Mouse (Mus musculus) regulatory T cell (primary cell): Measurements from ENCODE around the gene Rpl27a.

Source experiments
- in situ Hi-C: fragments of 300-600 bp; cut with MboI, MseI; formaldehyde crosslinking; loops from one replicate; pipeline ENCODE4 v1.15.1; 2025; ENCODE audit warnings: high pct_unique_total_duplicates

Rpl27a gene

GRCm38 (mm10) chr7:109518838-109519696 is at the start of gene Rpl27a:
Rpl27a (plus strand) TSS chr7:109519147.
- in situ Hi-C loops: loop anchor here (5.0 kb wide), 1 partner anchor 183 kb away; the partner anchor contains the start of genes Akip1 and St5

- in situ Hi-C loops: no loop called here
Observed at GRCm38 (mm10) chr7:109470700-109471099, 48.2 kb upstream of the Rpl27a start.

DNA sequence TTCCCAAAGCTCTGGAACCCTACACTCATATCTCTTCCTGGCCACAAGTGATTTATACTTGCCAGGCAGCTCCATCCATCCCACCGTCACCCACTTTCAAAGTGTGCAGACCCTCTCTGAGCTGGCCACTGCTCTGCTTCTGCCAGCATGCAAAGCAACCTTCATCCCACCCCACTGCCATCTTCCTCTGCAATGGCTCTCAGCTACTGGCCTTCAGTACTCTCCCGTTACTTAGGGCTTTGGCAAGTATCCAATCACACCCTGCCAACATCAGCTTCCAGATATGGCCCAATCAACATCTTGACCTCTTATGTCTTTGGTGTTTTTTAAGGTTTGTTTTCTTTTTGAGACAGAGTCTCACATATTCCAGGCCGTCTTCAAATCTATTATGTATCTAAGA is 41.0 kb upstream of the Rpl27a start:
- in situ Hi-C loops: no loop called here

GRCm38 (mm10) chr7:109480765-109481197 is 38.2 kb upstream of the Rpl27a start:
- in situ Hi-C loops: no loop called here

DNA sequence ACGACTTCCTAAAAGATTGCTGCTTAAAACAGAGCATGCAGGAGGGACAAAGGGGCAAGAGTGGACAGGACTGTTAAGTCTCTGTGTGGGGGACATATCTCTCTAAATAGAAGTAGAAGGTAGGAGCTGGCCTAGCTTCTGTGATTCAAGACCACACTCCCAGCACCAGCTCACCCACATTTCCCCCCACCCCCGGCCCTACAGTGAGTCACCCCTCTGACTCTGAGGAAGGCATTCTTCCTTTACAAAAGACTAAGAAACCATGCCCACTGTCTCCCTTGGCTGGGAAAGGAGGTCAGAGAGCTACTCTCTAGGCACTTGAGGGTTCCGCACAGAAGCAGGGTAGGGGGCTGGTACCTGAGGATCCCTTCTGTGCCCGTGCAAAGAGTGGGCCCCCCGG is 34.7 kb upstream of the Rpl27a start:
- in situ Hi-C loops: no loop called here

DNA sequence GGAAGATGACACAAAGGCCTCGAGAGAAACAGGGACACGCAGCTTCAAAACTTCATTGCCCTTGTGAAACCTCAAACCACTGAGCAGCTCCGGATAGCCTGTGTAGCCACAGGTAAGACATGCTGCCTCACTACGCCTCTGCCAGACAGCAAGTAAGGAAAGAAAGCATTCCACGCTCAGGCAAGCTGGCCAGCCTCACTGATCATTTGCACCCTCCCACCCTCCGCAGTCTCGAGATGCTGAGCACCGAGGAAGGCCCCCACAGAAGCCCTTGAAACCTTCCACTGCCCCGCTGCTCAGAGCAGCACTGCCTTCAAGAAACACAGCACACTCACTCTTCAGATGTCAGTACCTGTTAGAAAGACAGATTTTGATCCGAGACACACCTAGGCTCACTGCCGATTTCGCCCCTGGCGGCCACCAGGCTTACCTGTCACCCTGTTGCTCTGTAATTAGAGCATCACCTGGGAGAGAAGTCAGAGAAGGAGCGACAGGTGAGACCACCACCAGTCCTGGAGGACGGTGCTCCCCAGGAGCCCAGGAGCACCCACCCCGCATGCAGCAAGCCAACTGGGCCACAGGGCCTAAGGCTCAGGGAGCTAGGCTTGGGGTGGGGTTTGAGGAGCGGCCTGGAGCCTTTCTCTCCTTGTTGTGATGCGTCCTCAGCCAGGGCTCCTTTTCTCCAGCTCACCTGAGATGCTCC is 26.2 kb upstream of the Rpl27a start:
- in situ Hi-C loops: no loop called here

DNA sequence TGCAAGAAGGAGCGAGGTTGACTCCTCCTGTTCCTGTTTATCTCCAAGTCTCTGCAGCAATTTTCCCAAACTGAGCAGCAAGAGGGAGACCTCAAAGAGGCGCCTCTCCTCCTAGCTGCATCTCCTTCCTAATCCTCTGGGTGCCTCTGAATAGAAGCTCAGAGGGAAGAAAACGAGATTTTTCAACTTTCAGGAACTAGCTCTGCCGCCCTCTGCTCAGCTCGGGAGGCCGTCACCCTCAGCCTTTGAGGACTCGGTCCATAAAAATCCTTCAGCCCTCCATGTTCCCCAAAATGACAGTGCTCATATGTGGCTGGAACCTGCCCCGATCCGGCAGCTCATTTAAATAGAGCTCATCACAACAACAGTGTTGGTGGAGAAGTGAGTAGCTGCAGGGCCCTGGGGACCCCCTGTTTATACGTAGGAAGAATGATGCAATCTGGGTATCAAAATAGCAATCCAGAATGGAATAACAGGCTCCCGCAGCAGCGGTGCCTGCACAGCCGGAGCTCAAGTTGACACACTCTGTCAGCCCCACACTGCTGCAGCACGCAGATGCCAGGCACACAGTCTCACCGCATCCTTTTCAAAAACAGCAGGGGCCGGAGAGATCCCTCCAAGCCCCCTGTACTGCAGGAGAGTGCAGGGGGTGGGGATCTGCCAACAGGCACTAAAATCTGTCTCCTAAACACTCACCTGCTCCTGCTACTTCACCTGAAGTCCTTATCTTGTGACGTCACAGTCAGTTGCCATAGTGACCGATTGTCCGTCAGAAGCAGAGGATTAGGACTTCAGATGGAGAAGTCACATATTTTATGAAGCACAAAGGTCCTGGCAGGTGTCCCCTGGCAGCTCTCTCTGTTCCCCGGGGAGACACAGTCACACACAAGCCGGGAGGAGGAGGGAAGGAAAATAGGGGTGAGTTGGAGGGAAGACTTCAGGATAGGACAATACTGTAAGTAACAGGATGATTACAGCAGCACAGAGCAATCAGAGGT is 25.3 kb upstream of the Rpl27a start:
- in situ Hi-C loops: no loop called here

GRCm38 (mm10) chr7:109497507-109497906 is 21.4 kb upstream of the Rpl27a start:
- in situ Hi-C loops: no loop called here

DNA sequence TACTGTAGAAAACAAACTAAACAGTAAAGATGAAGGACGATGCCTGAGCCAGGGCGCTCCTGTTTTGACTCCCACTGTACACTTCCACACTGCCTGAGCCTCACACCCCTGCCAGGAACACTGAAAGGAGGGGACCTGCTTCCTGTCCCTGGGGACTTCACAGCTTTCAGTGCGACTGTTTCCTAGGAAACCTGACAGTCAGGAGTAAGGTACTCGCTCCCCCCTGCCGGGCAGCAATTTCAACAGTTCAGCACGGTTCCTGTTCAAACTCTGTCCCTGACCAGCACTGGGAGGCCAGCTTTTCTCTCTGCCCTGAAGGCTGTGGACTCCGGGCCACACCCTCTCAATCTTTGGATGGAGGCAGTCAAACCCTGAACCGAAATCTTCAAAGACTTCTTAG is 11.8 kb upstream of the Rpl27a start:
- in situ Hi-C loops: no loop called here

DNA sequence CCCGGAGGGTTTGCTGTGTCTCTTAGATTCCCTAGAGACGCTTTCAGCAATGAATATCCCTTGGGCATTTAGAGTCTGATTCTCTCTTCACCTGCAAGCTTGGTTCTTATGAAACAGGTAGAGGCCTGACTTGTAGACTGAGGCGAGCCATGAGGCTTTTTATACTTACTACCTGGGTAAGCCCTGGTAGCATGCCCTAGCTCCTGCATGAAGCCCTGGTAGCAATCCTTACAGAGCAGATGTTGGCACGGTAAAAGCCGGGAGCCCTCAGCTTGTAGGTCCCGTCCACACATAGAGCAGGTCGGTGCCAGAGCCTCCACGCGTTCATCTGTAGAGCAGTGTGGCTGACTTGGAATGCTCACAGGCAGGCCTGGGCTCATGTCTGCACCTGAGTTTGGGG is 11.4 kb upstream of the Rpl27a start:
- in situ Hi-C loops: no loop called here

DNA sequence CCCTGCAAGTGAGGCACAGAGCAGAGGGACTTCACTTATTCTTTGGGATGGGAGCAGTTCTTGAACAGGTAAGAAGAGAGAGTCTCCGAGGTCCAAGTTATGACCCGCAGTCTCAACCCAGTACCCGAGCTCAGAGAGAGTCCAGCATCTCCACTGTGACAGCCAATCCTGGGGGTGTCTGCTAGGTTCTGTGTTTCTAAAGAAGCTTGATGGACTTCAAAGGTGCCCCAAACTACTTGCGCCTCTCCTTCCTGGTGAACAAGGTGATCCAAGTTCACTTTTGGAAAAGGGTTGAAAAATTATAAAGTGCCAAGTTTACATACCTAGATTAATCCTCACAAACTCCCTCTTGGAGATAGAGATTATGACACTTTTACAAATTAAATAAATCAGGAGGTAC is 10.9 kb upstream of the Rpl27a start, which contains the start of gene Trim66:
Gene Trim66, minus strand, starts transcription at position 101 of the 400 bp plus-strand sequence.
- in situ Hi-C loops: no loop called here

DNA sequence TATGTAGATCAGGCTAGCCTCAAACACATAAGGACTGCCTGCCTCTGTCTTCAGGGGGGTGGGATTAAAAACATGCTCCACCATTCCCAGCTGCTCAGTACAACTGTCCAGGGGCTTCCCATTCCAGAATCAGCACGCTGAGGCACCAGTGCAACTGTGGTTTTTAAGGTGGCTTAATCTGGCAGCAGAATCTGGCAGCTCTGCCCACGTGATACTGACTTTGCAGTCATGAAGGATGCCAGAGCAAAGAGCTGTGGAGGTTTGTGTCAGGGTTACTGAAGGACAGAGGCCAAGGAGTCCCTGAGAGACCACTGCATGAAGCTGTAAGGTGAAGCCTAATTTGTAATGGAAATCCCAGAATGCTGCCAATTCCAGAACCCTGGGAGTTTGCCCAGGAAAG is 8.1 kb upstream of the Rpl27a start:
- in situ Hi-C loops: no loop called here

GRCm38 (mm10) chr7:109511838-109512237 is 7.1 kb upstream of the Rpl27a start:
- in situ Hi-C loops: no loop called here

DNA sequence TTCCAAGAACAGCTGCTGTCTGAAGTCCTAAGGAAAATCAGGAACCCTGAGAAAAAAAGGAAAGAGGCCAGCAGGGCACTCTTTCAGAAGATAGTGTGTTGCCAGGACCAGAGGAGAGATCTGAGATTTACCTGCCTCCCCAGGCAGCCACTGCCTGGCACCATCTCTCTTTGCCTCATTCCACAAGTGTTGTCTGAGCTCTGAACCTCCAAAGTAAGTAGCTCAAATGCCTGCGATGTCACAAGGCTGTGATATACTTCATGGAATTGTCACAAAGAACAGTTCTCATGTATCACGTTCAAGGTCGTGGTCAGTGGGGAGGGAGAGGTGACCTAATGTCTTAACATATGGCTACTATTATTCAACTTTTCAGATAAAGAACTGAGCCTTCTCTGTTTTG is 2.4 kb upstream of the Rpl27a start:
- in situ Hi-C loops: loop anchor here (5.0 kb wide), 1 partner anchor 186 kb away; the partner anchor contains the start of genes Akip1 and St5

GRCm38 (mm10) chr7:109518036-109518681 is 788 bp upstream of the Rpl27a start:
- in situ Hi-C loops: loop anchor here (5.0 kb wide), 1 partner anchor 184 kb away; the partner anchor contains the start of genes Akip1 and St5

DNA sequence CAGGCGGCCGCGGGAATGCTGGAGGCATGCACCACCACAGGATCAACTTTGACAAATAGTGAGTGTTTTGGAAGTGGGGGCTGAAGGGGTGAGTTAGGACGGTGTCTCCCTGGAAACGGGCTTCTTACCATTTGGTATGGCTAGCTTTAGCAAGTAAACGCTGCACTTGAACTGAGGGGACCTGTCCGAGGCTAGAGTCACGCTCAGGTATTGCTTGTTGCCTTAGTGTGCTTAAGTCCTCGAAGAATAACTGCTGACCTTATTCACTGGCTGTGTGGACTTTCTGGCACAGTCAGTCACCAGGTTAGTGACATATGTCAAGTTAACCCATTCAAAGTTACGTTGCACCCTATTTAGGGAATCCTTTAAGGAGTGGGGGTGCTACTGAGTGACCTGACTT is 989 bp downstream of the Rpl27a start:
- in situ Hi-C loops: loop anchor here (5.0 kb wide), 1 partner anchor 182 kb away; the partner anchor contains the start of genes Akip1 and St5

GRCm38 (mm10) chr7:109522084-109522483 is 3.1 kb downstream of the Rpl27a start:
- in situ Hi-C loops: no loop called here

- in situ Hi-C loops: no loop called here
Observed at GRCm38 (mm10) chr7:109523304-109523703, 4.4 kb downstream of the Rpl27a start.

DNA sequence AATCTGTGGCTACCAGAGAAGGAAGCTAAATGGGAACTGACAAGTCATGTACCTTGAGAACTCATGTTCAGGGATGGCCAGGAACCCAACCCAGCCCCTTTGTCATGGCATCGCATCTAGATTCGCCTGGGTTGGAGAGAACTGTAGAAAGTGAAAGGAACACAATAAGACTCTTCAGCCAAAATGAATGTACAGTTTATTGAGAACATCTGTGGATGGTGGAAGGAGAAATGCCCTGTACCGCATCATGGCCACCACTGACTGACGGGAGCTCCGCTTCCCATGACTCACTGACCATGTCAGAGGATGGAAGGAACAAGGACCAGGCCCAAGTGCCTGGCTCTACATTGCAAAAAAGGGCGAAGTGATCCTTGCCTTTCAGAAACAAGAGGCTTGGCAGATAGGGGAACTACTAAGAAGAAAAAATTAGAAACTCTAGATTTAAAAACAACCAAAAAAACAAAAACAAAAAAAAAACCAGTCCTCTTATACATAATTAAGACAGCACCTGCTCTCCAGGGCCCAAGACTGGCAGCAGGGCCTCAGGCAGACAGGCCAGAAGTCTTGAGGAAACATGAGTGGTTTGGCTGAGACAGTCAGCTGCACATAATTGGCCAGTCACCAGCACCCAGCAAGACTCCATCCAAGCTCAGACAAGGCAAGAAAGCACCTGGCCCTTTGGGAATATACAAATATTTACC is 4.9 kb downstream of the Rpl27a start:
- in situ Hi-C loops: no loop called here

DNA sequence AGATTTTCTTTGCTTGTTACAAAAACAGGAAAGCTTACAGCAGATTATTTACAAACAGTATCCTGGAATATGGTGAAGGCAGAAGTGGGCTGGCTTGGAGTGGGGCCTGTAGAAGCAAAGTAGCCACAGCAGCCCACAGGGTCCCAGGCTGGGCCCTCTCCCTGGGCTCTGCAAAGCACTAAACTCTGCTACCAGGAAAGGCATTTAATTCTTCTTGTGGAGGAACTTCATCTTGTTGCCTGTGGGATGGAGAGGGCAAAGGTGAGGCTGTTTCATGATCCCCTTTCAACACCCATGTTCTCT is 5.4 kb downstream of the Rpl27a start:
- in situ Hi-C loops: no loop called here
